Mouse (Mus musculus): ENCODE results near the gene Narf.

DNA sequence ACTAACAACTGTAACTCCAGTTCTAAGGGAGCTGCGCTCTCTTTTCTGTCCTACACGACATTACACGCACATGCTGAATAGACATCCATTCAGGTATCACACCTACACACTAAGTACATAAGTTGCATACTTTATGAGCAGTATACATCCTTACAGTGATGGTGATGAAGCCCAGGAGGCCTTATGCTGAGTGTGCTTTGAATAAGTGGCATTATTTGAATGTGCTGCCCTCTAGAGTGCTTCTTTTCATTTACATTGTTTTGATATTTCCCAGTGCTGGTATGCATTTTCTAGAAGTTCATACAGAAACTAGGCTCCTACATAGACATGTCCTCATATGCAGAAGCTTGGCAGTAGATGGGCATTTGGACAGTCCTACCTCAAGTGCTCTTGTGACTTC is 52.8 kb downstream of the Narf start:
- TF ChIP-seq POLR2A (IDR thresholded peaks at IDR 0.05; ENCODE audit: low read depth, low read length) (no peak), CTCF (IDR thresholded peaks at IDR 0.05; ENCODE audit: extremely low read depth, insufficient read depth, insufficient read length, insufficient replicate concordance) (no peak)

All from spleen, adult 2 months (tissue).